Mouse (Mus musculus) G1E (cell line): Measurements from ENCODE around the gene Gadd45a. TPM values are rescaled to one million over a fixed set of nuclear protein-coding genes. Genes with fewer than 3 reads are reported as not detected.

Source experiments
- ATAC-seq: 2 replicates; pipeline ENCODE4 v1.8.0; 2016; ENCODE audit warnings: mild to moderate bottlenecking; ENCODE audit not compliant: insufficient number of reproducible peaks, poor library complexity, low FRiP score, severe bottlenecking; ENCODE audit errors: extremely low read depth
- DNase-seq: peaks from one replicate; pipeline ENCODE4 v3.0.0; 2012; ENCODE audit warnings: low spot score
- H3K27me3 ChIP-seq: 2 replicates; pipeline ENCODE4 v1.6.1; 2012; ENCODE audit warnings: mild to moderate bottlenecking, low read length, inconsistent platforms; ENCODE audit not compliant: insufficient read depth
- H3K36me3 ChIP-seq: replicated peaks from 2 replicates; pipeline ENCODE3; 2012; ENCODE audit warnings: mild to moderate bottlenecking, inconsistent platforms
- H3K4me1 ChIP-seq: 2 replicates; pipeline ENCODE4 v1.6.1; 2012; ENCODE audit warnings: low read depth, low read length, inconsistent platforms, mixed read lengths; ENCODE audit not compliant: insufficient read depth
- H3K4me3 ChIP-seq: 2 replicates; pipeline ENCODE4 v1.5.1; 2012; ENCODE audit warnings: low read depth, mild to moderate bottlenecking, inconsistent platforms, low read length, moderate library complexity, mixed read lengths
- H3K9me3 ChIP-seq: replicated peaks from 2 replicates; pipeline ENCODE4 v1.6.1; 2012; ENCODE audit warnings: inconsistent platforms
- CTCF ChIP-seq: IDR thresholded peaks from 2 replicates; pipeline ENCODE4 v1.5.1; 2012; ENCODE audit warnings: low read depth, low read length, inconsistent platforms, mixed read lengths
- GATA1 ChIP-seq: IDR thresholded peaks from 2 replicates; pipeline ENCODE4 v1.6.1; 2012; ENCODE audit warnings: borderline replicate concordance, low read length, inconsistent platforms, mixed read lengths
- GATA2 ChIP-seq: IDR thresholded peaks from 2 replicates; pipeline ENCODE4 v1.6.1; 2012; ENCODE audit warnings: low read depth, low read length, inconsistent platforms, borderline replicate concordance
- POLR2AphosphoS5 ChIP-seq: IDR thresholded peaks from 2 replicates; pipeline ENCODE4 v1.6.1; 2012; ENCODE audit warnings: low read depth, low read length, inconsistent platforms; ENCODE audit not compliant: insufficient replicate concordance
- TAL1 ChIP-seq: conservative IDR thresholded peaks from 2 replicates; pipeline ENCODE4 v1.6.1; 2012; ENCODE audit warnings: low read depth, low read length, inconsistent platforms, mixed read lengths
- polyA plus RNA-seq: library from polyadenylated mRNA; stranded (reverse); fragments of >175 nt; gene quantifications from 2 replicates; pipeline ENCODE4 v1.2.3, GENCODE M21; 2012
- total RNA-seq, 2 experiments: library from RNA; stranded (forward) in 1 of 2; stranded (reverse) in 1 of 2; fragments of 200-1000 nt in 1 of 2; fragments of >200 nt in 1 of 2; fragmentation: Nextera tagmentation in 1 of 2; gene quantifications; 2 replicates each; pipeline ENCODE4 v1.2.3; 2014 to 2017

Gadd45a gene
- total and polyA plus RNA-seq, 3 experiments: 110 to 134 (median 111) TPM

DNA sequence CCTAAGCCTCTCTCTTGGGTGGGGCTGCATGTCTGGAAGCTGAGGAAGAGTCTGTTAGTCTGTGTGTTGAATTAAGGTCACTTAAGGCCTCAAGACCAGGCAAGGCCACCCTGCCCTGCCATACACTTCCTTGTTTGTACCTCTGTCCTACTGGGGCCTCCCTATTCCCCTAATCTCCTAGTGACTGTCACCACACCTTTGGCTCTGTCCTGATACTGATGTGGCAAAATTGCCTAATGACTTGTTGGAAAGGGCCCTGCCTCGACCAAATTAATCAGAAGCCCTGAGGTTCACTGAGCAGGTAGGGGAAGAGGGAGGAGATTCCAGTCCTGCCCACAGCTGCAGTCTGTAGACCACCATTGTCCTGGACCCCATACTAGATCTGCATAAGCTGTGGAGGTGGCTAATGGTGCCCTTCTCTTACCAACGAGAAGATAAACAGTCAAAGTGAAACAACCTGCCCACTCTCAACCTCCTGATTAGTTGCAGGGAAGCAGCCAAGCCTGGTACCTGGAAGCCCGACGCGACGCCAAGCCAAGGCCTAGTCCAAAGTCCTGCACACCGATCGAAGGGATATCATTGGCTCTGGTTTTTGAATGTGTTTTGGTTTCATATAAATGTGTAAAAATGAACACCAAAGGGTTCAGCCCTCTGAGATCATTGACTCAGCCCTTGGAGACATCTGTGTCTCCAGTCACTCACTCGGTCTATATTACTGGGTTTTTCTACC is 23.1 kb downstream of the Gadd45a start:
- H3K36me3 ChIP-seq: no peaks in the 10 kb centered on the region
- ATAC-seq: no peak
- TF ChIP-seq GATA1 (no peak), POLR2AphosphoS5 (no peak), GATA2 (no peak), CTCF (no peak), TAL1 (no peak)
- H3K4me3 ChIP-seq: no peak overlapping the region
- no peaks in the 10 kb centered on the region for H3K27me3 ChIP-seq
- DNase-seq: no peak
- H3K4me1 ChIP-seq: peaks cover 56% of the 10 kb centered on the region
- H3K9me3 ChIP-seq: no peaks in the 10 kb centered on the region

GRCm38 (mm10) chr6:67013293-67013948 is 23.8 kb downstream of the Gadd45a start:
- Histone ChIP-seq H3K4me3 (no peak overlapping the region), H3K9me3 (no peaks in the 10 kb centered on the region), H3K27me3 (no peaks in the 10 kb centered on the region), H3K4me1 (peaks cover 54% of the 10 kb centered on the region), H3K36me3 (no peaks in the 10 kb centered on the region)
- ATAC-seq (no peak), DNase-seq (no peak)
- TF ChIP-seq GATA1: no peak
- TF ChIP-seq TAL1: no peak
- no peak for TF ChIP-seq GATA2
- TF ChIP-seq CTCF: no peak
- no peak for TF ChIP-seq POLR2AphosphoS5

DNA sequence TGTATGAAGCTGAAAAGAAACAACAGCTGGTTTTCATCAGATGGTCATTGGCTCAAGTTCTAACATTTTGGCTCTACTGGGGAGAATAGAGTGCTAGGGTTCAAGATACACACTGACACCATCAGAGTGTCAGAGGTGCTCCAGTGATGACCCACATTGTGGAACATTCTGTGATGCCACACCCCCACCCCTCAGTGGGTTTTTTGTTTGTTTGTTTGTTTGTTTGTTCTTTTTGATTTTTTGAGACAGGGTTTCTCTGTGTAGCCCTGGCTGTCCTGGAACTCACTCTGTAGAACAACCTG is 26.1 kb downstream of the Gadd45a start:
- H3K27me3 ChIP-seq: no peaks in the 10 kb centered on the region
- H3K4me1 ChIP-seq: peaks cover 38% of the 10 kb centered on the region
- ATAC-seq (no peak), DNase-seq (no peak)
- no peak for TF ChIP-seq POLR2AphosphoS5
- TF ChIP-seq CTCF: no peak
- TF ChIP-seq GATA1: no peak
- no peak for TF ChIP-seq TAL1
- no peak for TF ChIP-seq GATA2
- no peaks in the 10 kb centered on the region for H3K36me3 ChIP-seq
- no peaks in the 10 kb centered on the region for H3K9me3 ChIP-seq
- H3K4me3 ChIP-seq: no peak overlapping the region

GRCm38 (mm10) chr6:67010370-67011216 is 26.7 kb downstream of the Gadd45a start:
- Histone ChIP-seq H3K36me3 (no peaks in the 10 kb centered on the region), H3K9me3 (no peaks in the 10 kb centered on the region), H3K27me3 (no peaks in the 10 kb centered on the region), H3K4me3 (no peak overlapping the region), H3K4me1 (peaks cover 32% of the 10 kb centered on the region)
- TF ChIP-seq POLR2AphosphoS5 (no peak), TAL1 (no peak), GATA2 (no peak), GATA1 (no peak), CTCF (no peak)
- DNase-seq: no peak
- ATAC-seq: no peak

GRCm38 (mm10) chr6:67009888-67010287 is 27.4 kb downstream of the Gadd45a start:
- no peak overlapping the region for H3K4me3 ChIP-seq
- no peaks in the 10 kb centered on the region for H3K36me3 ChIP-seq
- no peaks in the 10 kb centered on the region for H3K9me3 ChIP-seq
- H3K27me3 ChIP-seq: no peaks in the 10 kb centered on the region
- TF ChIP-seq GATA2 (no peak), POLR2AphosphoS5 (no peak), TAL1 (no peak), CTCF (no peak), GATA1 (no peak)
- no peak; the same call in 1 of the 2 replicates for ATAC-seq
- DNase-seq: no peak
- peaks cover 32% of the 10 kb centered on the region for H3K4me1 ChIP-seq

DNA sequence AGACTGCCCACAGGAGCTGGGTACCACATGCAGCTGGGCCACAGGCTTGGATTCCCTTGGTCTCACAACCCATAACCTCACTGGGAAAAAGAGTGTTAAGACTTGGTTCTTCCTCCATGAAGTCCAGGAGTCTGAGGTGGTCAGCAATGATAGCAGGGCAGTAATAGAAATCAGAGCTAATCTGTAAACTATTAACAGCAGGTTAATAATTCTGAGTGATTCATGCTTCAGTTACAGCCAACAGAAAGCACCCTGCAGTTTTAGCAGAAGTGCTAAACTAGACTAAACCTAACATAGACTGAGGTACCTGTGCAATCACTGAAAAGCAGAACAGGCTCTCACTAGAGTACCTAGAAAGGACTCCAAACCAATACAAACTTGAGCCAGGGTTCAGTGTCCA is 37.5 kb downstream of the Gadd45a start:
- H3K36me3 ChIP-seq: no peaks in the 10 kb centered on the region
- H3K9me3 ChIP-seq: no peaks in the 10 kb centered on the region
- ATAC-seq: no peak
- H3K4me3 ChIP-seq: no peak overlapping the region
- no peaks in the 10 kb centered on the region for H3K27me3 ChIP-seq
- DNase-seq: no peak
- TF ChIP-seq CTCF (no peak), POLR2AphosphoS5 (no peak), GATA1 (no peak), GATA2 (no peak), TAL1 (no peak)
- H3K4me1 ChIP-seq: peaks cover 4% of the 10 kb centered on the region; the same call in 1 of the 2 replicates
